12 mouse cellular contexts compared by ENCODE assay signal in the genomic region with DNA sequence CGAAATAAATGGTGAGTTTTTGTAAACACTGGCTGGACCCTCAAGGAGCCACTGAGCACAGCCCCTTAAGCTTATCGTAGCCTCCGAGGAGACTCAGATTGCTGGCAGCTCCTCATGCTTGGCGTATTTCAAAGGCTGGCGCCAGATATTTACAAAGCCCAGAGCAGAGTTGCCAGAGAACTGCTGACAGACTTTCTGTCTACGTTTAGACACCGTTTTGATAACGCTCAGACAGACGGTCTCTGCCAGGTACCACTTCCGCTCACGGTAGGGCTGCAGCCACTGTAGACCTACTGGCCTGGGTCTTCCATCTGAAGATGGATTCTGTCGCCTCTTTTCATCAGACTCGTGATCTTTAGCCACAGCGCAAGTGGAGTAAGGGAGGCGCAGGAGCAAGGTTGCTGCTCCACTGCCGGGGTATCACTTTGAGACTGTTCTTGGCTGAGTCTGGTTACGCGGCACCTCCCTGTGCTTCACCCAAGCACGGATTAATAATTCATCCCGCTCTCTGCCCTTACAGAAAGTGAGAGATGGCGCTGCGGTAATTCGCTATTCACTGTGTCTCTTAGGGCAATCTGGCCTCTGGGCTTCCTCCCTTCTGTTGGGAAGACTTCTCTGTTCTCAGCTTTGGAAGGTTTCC. TPM values are rescaled to one million over a fixed set of nuclear protein-coding genes. Genes with fewer than 3 reads are reported as not detected.
A peak's percentile ranks its signal among the peaks of the same experiment; 100 is the strongest.
DNase-seq lines count a peak whose midpoint lies in the region; ATAC-seq and TF ChIP-seq lines count a peak whose summit lies in the region.
"Had no signal": no experiment of that assay in that cellular context is flagged by ENCODE, and none has a peak within 500 bp of the region (broad histone marks: within the 10 kb centered on the region; RNA-seq: fewer than 3 reads in every experiment).

No protein-coding gene starts in this region.

- DNase-seq in cerebellum, adult 11-12 months: peak; percentile 21
- peak; percentile 7 for DNase-seq in lung, adult 2 months
- DNase-seq in lung, postnatal 25 days (ENCODE audit: low spot score): no peak
- no peak for DNase-seq in heart, embryonic 10.5 days (ENCODE audit: low spot score)
- DNase-seq in lung, postnatal 14 days: peak; percentile 5
- DNase-seq in gastrocnemius, adult 2 months: no peak
- DNase-seq: kidney, postnatal 14 days; liver, embryonic 13.5 days; spleen, adult 18-20 months had no signal

- no peak overlapping the region for H3K4me2 ChIP-seq in hindbrain, embryonic 12.5 days (replicated peaks)
- H3K4me2 ChIP-seq: liver, embryonic 13.5 days had no signal

- TF ChIP-seq CTCF in lung, adult 2 months (IDR thresholded peaks at IDR 0.05; ENCODE audit: insufficient read depth, low read length): no peak
- TF ChIP-seq CTCF in gastrocnemius, adult 2 months (IDR thresholded peaks at IDR 0.05): no peak

- no peaks in the 10 kb centered on the region for H3K9me3 ChIP-seq in heart, embryonic 10.5 days
- H3K9me3 ChIP-seq in hindbrain, embryonic 12.5 days (replicated peaks): no peaks in the 10 kb centered on the region
- H3K9me3 ChIP-seq: liver, embryonic 13.5 days had no signal

- H3K4me3 ChIP-seq in lung, adult 2 months (replicated peaks; ENCODE audit: extremely low read depth, low read depth, low read length): peak overlapping the region; percentile 27
- peak overlapping the region; percentile 45 for H3K4me3 ChIP-seq in heart, embryonic 10.5 days
- H3K4me3 ChIP-seq in gastrocnemius, adult 2 months: no peak overlapping the region
- no peak overlapping the region for H3K4me3 ChIP-seq in hindbrain, embryonic 12.5 days
- H3K4me3 ChIP-seq: liver, embryonic 13.5 days had no signal

- no peaks in the 10 kb centered on the region for H3K4me1 ChIP-seq in lung, adult 2 months (ENCODE audit: control insufficient read depth, insufficient read depth, low read length)
- H3K4me1 ChIP-seq in heart, embryonic 10.5 days: peaks cover 14% of the 10 kb centered on the region
- H3K4me1 ChIP-seq in hindbrain, embryonic 12.5 days: no peaks in the 10 kb centered on the region
- H3K4me1 ChIP-seq: liver, embryonic 13.5 days had no signal

- no peaks in the 10 kb centered on the region for H3K27me3 ChIP-seq in heart, embryonic 10.5 days (ENCODE audit: insufficient read depth, poor library complexity, severe bottlenecking)
- no peaks in the 10 kb centered on the region for H3K27me3 ChIP-seq in hindbrain, embryonic 12.5 days
- H3K27me3 ChIP-seq: liver, embryonic 13.5 days; Patski had no signal

- no peak for ATAC-seq in cerebellum, adult (ENCODE audit: insufficient number of reproducible peaks, low FRiP score, low TSS enrichment)
- no peak for ATAC-seq in hindbrain, embryonic 12.5 days (ENCODE audit: low FRiP score)
- ATAC-seq: Patski had no signal

- H3K9ac ChIP-seq in hindbrain, embryonic 12.5 days: no peak overlapping the region
- H3K9ac ChIP-seq: liver, embryonic 13.5 days had no signal

- no peaks in the 10 kb centered on the region for H3K36me3 ChIP-seq in heart, embryonic 10.5 days
- H3K36me3 ChIP-seq in hindbrain, embryonic 12.5 days: no peaks in the 10 kb centered on the region
- H3K36me3 ChIP-seq: liver, embryonic 13.5 days had no signal

- intact Hi-C loops in gastrocnemius, adult 2 months (cut with DNase I): no loop called here

- no peak for TF ChIP-seq POLR2A in lung, adult 2 months (IDR thresholded peaks at IDR 0.05; ENCODE audit: borderline replicate concordance, extremely low read depth, low read depth, low read length)

- WGBS in lung, adult 2 months: 50% methylated on average over 23 of the region's 23 CpGs
- WGBS in heart, embryonic 10.5 days: 47% methylated on average over 23 of the region's 23 CpGs
- 81% methylated on average over 23 of the region's 23 CpGs for WGBS in hindbrain, embryonic 12.5 days

- peak overlapping the region; percentile 53 for H3K27ac ChIP-seq in heart, embryonic 10.5 days
- H3K27ac ChIP-seq in gastrocnemius, adult 2 months: no peak overlapping the region
- no peak overlapping the region for H3K27ac ChIP-seq in hindbrain, embryonic 12.5 days
- H3K27ac ChIP-seq: liver, embryonic 13.5 days had no signal

RNA-seq across cellular contexts. Expression of gene Gm10118, which starts 40.7 kb away (rescaled TPM):
- polyA plus RNA-seq in lung, adult 2 months (2012; rRNA removed): not detected in 2 replicates
- 1.6 and 2.5 TPM in 2 replicates for polyA plus RNA-seq in heart, embryonic 10.5 days (2016; fragmentation: Nextera tagmentation; extraction: Ambion mirVana)
- not detected for total RNA-seq in gastrocnemius, adult 2 months (2021)
- 0.38 and 0.56 TPM in 2 replicates for polyA plus RNA-seq in hindbrain, embryonic 12.5 days (2016; fragmentation: Nextera tagmentation; extraction: Ambion mirVana)
- polyA plus RNA-seq: liver, embryonic 13.5 days; Patski had no signal

Comparison
In these comparisons a context has a peak if more than half of its experiments do, and no peak if none do; other contexts are left out.
1. DNase-seq: peak in cerebellum, adult 11-12 months (single experiment), lung, adult 2 months (single experiment) and lung, postnatal 14 days (single experiment); none in lung, postnatal 25 days (single experiment), heart, embryonic 10.5 days (single experiment) and gastrocnemius, adult 2 months (single experiment).
2. H3K4me3 ChIP-seq: peak in lung, adult 2 months (single experiment) and heart, embryonic 10.5 days (single experiment); none in gastrocnemius, adult 2 months (single experiment) and hindbrain, embryonic 12.5 days (single experiment).